Mouse (Mus musculus): Measurements from ENCODE around the gene Npcd.
A peak's percentile ranks its signal among the peaks of the same experiment; 100 is the strongest.

Gene Npcd

GRCm38 (mm10) chr15:79741921-79742705 lies 91.9 kb downstream of the Npcd start, which contains the start of gene Sun2:
Gene Sun2, minus strand, starts transcription at chr15:79742536.
- DNase-seq (ENCODE audit: low read depth, low spot score): peak; percentile 40

GRCm38 (mm10) chr15:79741173-79741858 lies 92.7 kb downstream of the Npcd start:
- DNase-seq (ENCODE audit: low read depth, low spot score): no peak

GRCm38 (mm10) chr15:79740739-79741138 lies 93.3 kb downstream of the Npcd start:
- DNase-seq (ENCODE audit: low read depth, low spot score): no peak

All from WW6 (cell line).